Mouse (Mus musculus) hindbrain, embryonic 16.5 days (tissue): Measurements from ENCODE around the gene Zfp446. TPM values are rescaled to one million over a fixed set of nuclear protein-coding genes. Genes with fewer than 3 reads are reported as not detected.

Experiments used
- ATAC-seq: fragments of 200-750 bp; cut with Nextera tagmentation; 2 replicates; pipeline ENCODE4 v1.8.0; 2017; ENCODE audit warnings: moderate TSS enrichment, moderate library complexity
- H3K27ac ChIP-seq: fragments of 300-500 bp; sonication (generic); 2 replicates; pipeline ENCODE4 v1.5.1; 2014; ENCODE audit warnings: low read depth, mild to moderate bottlenecking, control low read depth, low read length, moderate library complexity
- H3K27me3 ChIP-seq: fragments of 300-500 bp; sonication (generic); replicated peaks from 2 replicates; pipeline ENCODE4 v1.6.1; 2014; ENCODE audit warnings: low read length; ENCODE audit not compliant: control insufficient read depth, insufficient read depth
- H3K36me3 ChIP-seq: fragments of 300-500 bp; sonication (generic); 2 replicates; pipeline ENCODE4 v1.6.1; 2014; ENCODE audit warnings: mild to moderate bottlenecking, low read length, moderate library complexity, mixed read lengths; ENCODE audit not compliant: control insufficient read depth, insufficient read depth
- H3K4me1 ChIP-seq: fragments of 300-500 bp; sonication (generic); 2 replicates; pipeline ENCODE4 v1.6.1; 2014; ENCODE audit warnings: low read depth, low read length; ENCODE audit not compliant: control insufficient read depth, insufficient read depth
- H3K4me2 ChIP-seq: fragments of 300-500 bp; sonication (generic); 2 replicates; pipeline ENCODE4 v1.6.1; 2014; ENCODE audit warnings: mild to moderate bottlenecking, low read length, control low read depth, moderate library complexity
- H3K4me3 ChIP-seq: fragments of 300-500 bp; sonication (generic); 2 replicates; pipeline ENCODE4 v1.5.1; 2014; ENCODE audit warnings: mild to moderate bottlenecking, low read length, control low read depth, moderate library complexity
- H3K9ac ChIP-seq: fragments of 300-500 bp; sonication (generic); 2 replicates; pipeline ENCODE4 v1.6.1; 2014; ENCODE audit warnings: low read depth, mild to moderate bottlenecking, control low read depth, low read length, moderate library complexity
- H3K9me3 ChIP-seq: fragments of 300-500 bp; sonication (generic); 2 replicates; pipeline ENCODE4 v1.6.1; 2014; ENCODE audit warnings: mild to moderate bottlenecking, low read length, moderate library complexity; ENCODE audit not compliant: control insufficient read depth
- WGBS: fragments of 180-500 bp; shearing (Covaris S2); extraction: QIAGEN DNeasy Blood & Tissue Kit; methylation state at CpG from one replicate; pipeline ENCODE4 v1.1.7; 2014; 5-methylcytosine and 5-hydroxymethylcytosine counted together
- polyA plus RNA-seq: library from polyadenylated mRNA; unstranded; fragments of >200 nt; fragmentation: Nextera tagmentation; extraction: Ambion mirVana; gene quantifications from 2 replicates; pipeline ENCODE4 v1.2.1, GENCODE M21; 2015

The Zfp446 gene
- polyA plus RNA-seq, 1 experiment from 2014 or later = 11.9 TPM

- peaks cover 70% of the 10 kb centered on the region for H3K36me3 ChIP-seq
- H3K9ac ChIP-seq = no peak overlapping the region
- H3K4me3 ChIP-seq = no peak overlapping the region
- no peak for ATAC-seq
- H3K27ac ChIP-seq = no peak overlapping the region
- no peak overlapping the region for H3K4me2 ChIP-seq
- 86% methylated on average over 2 of the region's 2 CpGs for WGBS
- peaks cover 30% of the 10 kb centered on the region for H3K4me1 ChIP-seq
- no peaks in the 10 kb centered on the region for H3K9me3 ChIP-seq
- no peaks in the 10 kb centered on the region for H3K27me3 ChIP-seq
Measured at GRCm38 (mm10) chr7:13031983-13032382, 54.3 kb downstream of the Zfp446 start.

DNA sequence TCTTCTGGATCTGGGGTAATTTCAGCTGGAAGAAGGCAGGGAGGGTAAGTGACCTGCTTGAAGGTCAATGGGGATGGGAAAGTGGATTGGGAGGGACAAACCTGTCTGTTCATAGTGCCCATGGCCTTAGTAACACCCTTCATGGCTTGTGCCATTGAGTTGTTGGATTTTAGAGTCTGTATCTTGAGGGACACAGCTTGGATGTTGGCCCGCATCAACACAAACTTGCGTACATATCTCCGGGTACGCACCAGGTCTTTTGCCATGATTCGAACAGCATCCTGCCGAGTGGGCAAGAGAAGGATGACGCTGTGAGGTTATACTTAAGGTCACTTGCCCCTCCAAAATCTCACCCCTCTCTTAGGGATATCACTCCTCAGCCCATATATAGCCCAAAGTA, 54.9 kb downstream of the Zfp446 start:
- Histone ChIP-seq H3K27me3 (no peaks in the 10 kb centered on the region), H3K27ac (no peak overlapping the region), H3K4me1 (peaks cover 29% of the 10 kb centered on the region), H3K4me2 (no peak overlapping the region), H3K9me3 (no peaks in the 10 kb centered on the region), H3K9ac (no peak overlapping the region), H3K4me3 (no peak overlapping the region), H3K36me3 (peaks cover 64% of the 10 kb centered on the region)
- 93% methylated on average over 7 of the region's 7 CpGs for WGBS
- no peak for ATAC-seq

- Histone ChIP-seq H3K4me2 (peak overlapping the region; percentile 95), H3K4me3 (peak overlapping the region; percentile 66), H3K9me3 (no peaks in the 10 kb centered on the region), H3K9ac (peak overlapping the region; percentile 81), H3K27me3 (no peaks in the 10 kb centered on the region), H3K27ac (peak overlapping the region; percentile 95), H3K36me3 (peaks cover 57% of the 10 kb centered on the region), H3K4me1 (peaks cover 29% of the 10 kb centered on the region)
- 50% methylated on average over 13 of the region's 13 CpGs for WGBS
- no peak for ATAC-seq
Measured at GRCm38 (mm10) chr7:13033451-13034147, 56.0 kb downstream of the Zfp446 start.

DNA sequence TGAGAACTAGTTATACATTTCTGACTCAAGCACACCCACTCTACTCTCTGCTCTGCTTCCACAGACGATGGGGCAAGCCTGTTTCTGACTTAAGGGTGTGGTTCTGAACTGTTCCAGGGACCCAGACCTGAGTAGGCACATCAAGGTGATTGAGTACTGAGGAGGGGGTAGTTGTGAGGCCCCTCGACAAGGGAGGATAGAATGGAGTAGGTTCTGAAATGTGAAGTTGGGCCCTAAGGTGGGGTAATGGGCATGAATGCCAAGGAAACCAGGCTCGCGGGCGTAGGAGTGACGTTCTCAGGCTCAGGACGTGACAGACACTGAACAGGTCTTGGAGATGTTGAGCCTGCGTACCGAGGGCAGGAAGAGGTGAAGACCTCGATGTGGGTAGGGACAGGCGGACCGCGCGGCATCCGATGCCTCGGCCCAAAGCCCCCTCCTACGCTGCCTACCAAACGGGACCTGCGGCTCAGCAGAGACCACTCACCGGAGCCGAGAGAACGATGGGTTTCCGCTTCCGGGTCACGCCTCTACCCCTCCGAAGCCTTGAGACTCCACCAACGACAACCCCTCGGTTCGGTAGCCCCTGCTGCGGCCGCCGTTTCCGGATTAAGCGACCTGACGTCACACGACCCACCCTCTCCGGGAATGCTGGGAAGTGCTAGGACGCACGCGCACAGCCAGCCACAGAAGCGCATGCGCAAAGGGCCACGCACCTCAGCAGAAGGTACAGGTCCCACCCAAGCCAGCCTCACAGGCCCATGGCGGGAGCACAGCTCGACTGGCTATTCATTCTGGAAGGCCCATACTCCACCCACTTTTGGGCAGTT, 56.7 kb downstream of the Zfp446 start, which contains the start of gene Chmp2a:
Gene Chmp2a (minus strand): TSS at position 660 of the 830 bp plus-strand sequence.
- no peaks in the 10 kb centered on the region for H3K27me3 ChIP-seq
- H3K27ac ChIP-seq = peak within 1 kb of the TSS; percentile 95
- H3K4me3 ChIP-seq = peak within 1 kb of the TSS; percentile 66
- peak within 1 kb of the TSS; percentile 81 for H3K9ac ChIP-seq
- H3K4me1 ChIP-seq = peaks cover 33% of the 10 kb centered on the region
- H3K9me3 ChIP-seq = no peaks in the 10 kb centered on the region
- peak within 1 kb of the TSS; percentile 95 for H3K4me2 ChIP-seq
- H3K36me3 ChIP-seq = peaks cover 49% of the 10 kb centered on the region
- WGBS = 2% methylated on average over 42 of the region's 45 CpGs
- ATAC-seq = peak; percentile 83

Other genes with a start within 250 kb of the Zfp446 start
- 0.03 TPM in 1 of 2 replicates, not detected in the other for gene Vmn2r56, start 242.8 kb upstream of the Zfp446 start, polyA plus RNA-seq
- gene Zscan18, start 174.2 kb upstream of the Zfp446 start, polyA plus RNA-seq = 35.3 and 36.2 TPM in 2 replicates
- gene Zfp329, start 159.0 kb upstream of the Zfp446 start, polyA plus RNA-seq = 23.8 and 31.0 TPM in 2 replicates
- gene Zfp110, start 143.1 kb upstream of the Zfp446 start, polyA plus RNA-seq = 24.7 and 30.6 TPM in 2 replicates
- gene Zfp128, start 96.7 kb upstream of the Zfp446 start, polyA plus RNA-seq = 6.8 and 7.1 TPM in 2 replicates
- 10.4 and 13.1 TPM in 2 replicates for gene Zscan22, start 80.0 kb upstream of the Zfp446 start, polyA plus RNA-seq
- gene Rps5, start 55.6 kb upstream of the Zfp446 start, polyA plus RNA-seq = 564 and 566 TPM in 2 replicates
- gene Rnf225, start 50.4 kb upstream of the Zfp446 start, polyA plus RNA-seq = 1.2 and 1.3 TPM in 2 replicates
- gene Zfp324, start 12.0 kb upstream of the Zfp446 start, polyA plus RNA-seq = 11.9 and 13.5 TPM in 2 replicates
- gene Slc27a5, start 20.3 kb downstream of the Zfp446 start, polyA plus RNA-seq = 0.38 and 0.46 TPM in 2 replicates
- 165 and 195 TPM in 2 replicates for gene Trim28, start 21.3 kb downstream of the Zfp446 start, polyA plus RNA-seq
- 38.3 and 41.4 TPM in 2 replicates for gene Zbtb45, start 32.2 kb downstream of the Zfp446 start, polyA plus RNA-seq
- gene Chmp2a, start 57.0 kb downstream of the Zfp446 start, polyA plus RNA-seq = 174 TPM in 2 replicates
- gene Ube2m, start 60.4 kb downstream of the Zfp446 start, polyA plus RNA-seq = 41.3 and 64.6 TPM in 2 replicates
- gene Mzf1, start 76.9 kb downstream of the Zfp446 start, polyA plus RNA-seq = 9.3 and 9.7 TPM in 2 replicates
- gene Vmn1r85, start 117.3 kb downstream of the Zfp446 start, polyA plus RNA-seq = 0.34 TPM in 2 replicates
- gene Vmn1r86, start 142.1 kb downstream of the Zfp446 start, polyA plus RNA-seq = not detected in 2 replicates
- gene Vmn1r87, start 162.3 kb downstream of the Zfp446 start, polyA plus RNA-seq = not detected in 2 replicates
- gene Vmn1r88, start 181.7 kb downstream of the Zfp446 start, polyA plus RNA-seq = not detected in 2 replicates
- gene Vmn1r89, start 235.2 kb downstream of the Zfp446 start, polyA plus RNA-seq = not detected in 2 replicates